Mouse (Mus musculus): Measurements from ENCODE around the gene Galntl5.

DNA sequence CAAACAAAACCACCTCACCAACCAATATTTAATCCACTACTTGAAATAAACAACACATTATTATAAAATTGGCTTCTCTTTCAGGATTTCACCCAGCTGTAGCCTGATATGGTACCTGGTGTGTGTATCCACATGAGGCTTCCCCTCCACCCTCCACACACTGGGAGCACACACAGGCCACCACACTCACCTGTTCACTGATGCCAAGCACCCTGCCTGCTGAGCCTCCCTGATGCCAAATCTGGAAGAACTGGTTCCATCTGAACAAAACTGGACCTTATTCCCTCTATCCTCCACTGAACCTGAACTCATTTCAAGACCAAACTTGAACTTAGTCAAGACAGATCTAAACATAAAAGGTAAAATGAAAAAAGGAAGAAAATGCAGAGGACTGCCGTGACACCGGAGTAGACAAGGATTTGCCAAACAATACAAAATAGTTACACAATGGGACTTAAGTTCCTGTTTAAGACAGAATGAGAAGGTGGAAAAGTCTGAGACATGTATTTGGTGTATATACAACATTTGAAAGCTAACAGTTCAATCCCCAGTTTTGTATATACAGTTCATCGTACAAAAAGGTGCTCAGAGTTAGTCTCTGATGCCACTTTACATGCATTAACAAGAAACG is 87.1 kb downstream of the Galntl5 start:
- TF ChIP-seq NANOG (IDR thresholded peaks at IDR 0.05; ENCODE audit: borderline replicate concordance, low read length) (no peak), CTCF (conservative IDR thresholded peaks at IDR 0.05; ENCODE audit: low read length) (no peak)
